Mouse (Mus musculus) MEL-GATA-1-ER (cell line): Measurements from ENCODE around the gene Acrbp.

Experiments
- DNase-seq: peaks from one replicate; pipeline ENCODE4 v3.0.0-alpha.2; 2012; ENCODE audit warnings: low read depth; ENCODE audit errors: extremely low read depth

The Acrbp gene

GRCm38 (mm10) chr6:125098513-125098912, 49.0 kb downstream of the Acrbp start:
- DNase-seq: no peak

- no peak for DNase-seq
These were observed 50.0 kb downstream of the Acrbp start for GRCm38 (mm10) chr6:125099421-125099971.

- DNase-seq: no peak
These were observed 52.0 kb downstream of the Acrbp start for GRCm38 (mm10) chr6:125101444-125101843.

- DNase-seq: peak; percentile 83
These were observed 54.7 kb downstream of the Acrbp start for GRCm38 (mm10) chr6:125104223-125104622.

- no peak for DNase-seq
These were observed 58.2 kb downstream of the Acrbp start for GRCm38 (mm10) chr6:125107705-125108104.

- no peak for DNase-seq
These were observed 59.9 kb downstream of the Acrbp start for GRCm38 (mm10) chr6:125109371-125109770.

- DNase-seq: no peak
These were observed 61.4 kb downstream of the Acrbp start for GRCm38 (mm10) chr6:125110927-125111326.

- DNase-seq: no peak
These were observed 63.1 kb downstream of the Acrbp start for GRCm38 (mm10) chr6:125112553-125112952.
